Mouse (Mus musculus) Patski (cell line): Measurements from ENCODE around the gene Tatdn2. TPM values are rescaled to one million over a fixed set of nuclear protein-coding genes. Genes with fewer than 3 reads are reported as not detected.

Experiments used
- ATAC-seq: fragments of 100-300 bp; one replicate; pipeline ENCODE4 v1.8.0; 2021
- CTCF ChIA-PET: fragments of 350-600 bp; sonication (Branson Sonifier 250); formaldehyde crosslinking; loops from one replicate; lab custom pipeline; 2022; ENCODE audit warnings: inconsistent platforms; lab: Charles Lee
- POLR2A ChIA-PET: fragments of 350-600 bp; sonication (Branson Sonifier 250); formaldehyde crosslinking; loops from one replicate; lab custom pipeline; 2022; ENCODE audit warnings: antibody characterized with exemption, inconsistent platforms; lab: Charles Lee
- DNase-seq: peaks from one replicate; pipeline ENCODE4 v3.0.0-alpha.2; 2011; ENCODE audit warnings: low read depth, low spot score
- H3K27me3 ChIP-seq: fragments of 371-371 bp; one replicate; pipeline ENCODE4 v1.5.1; 2021
- CTCF ChIP-seq: fragments of 100-300 bp; IDR thresholded peaks from one replicate; pipeline ENCODE4 v1.5.1; 2021
- in situ Hi-C: fragments of 300-500 bp; cut with MboI; formaldehyde crosslinking; loops from 3 replicates; pipeline ENCODE4 v1.11.1; 2018; ENCODE audit warnings: low pct_unique_long_range_greater_than_20kb, mixed read lengths
- polyA plus RNA-seq: library from polyadenylated mRNA; unstranded; gene quantifications from one replicate; pipeline ENCODE4 v1.2.3, GENCODE M21; 2021

The Tatdn2 gene
- polyA plus RNA-seq, 1 experiment from 2014 or later, result 56.3 TPM

GRCm38 (mm10) chr6:113714276-113714675, 17.4 kb downstream of the Tatdn2 start:
- POLR2A ChIA-PET, result no interaction called here
- no peaks in the 10 kb centered on the region for H3K27me3 ChIP-seq
- no peak for ATAC-seq
- no peak for TF ChIP-seq CTCF
- CTCF ChIA-PET, result interaction anchor here (1.2 to 2.5 kb wide), 2 partner anchors 9 to 75 kb away, joined by 3 to 9 read pairs; partner anchors contain the start of gene Irak2
- no peak for DNase-seq
- in situ Hi-C loops, result no loop called here

GRCm38 (mm10) chr6:113714797-113715196, 17.9 kb downstream of the Tatdn2 start:
- DNase-seq, result no peak
- ChIA-PET CTCF (interaction anchor here (1.2 to 2.5 kb wide), 2 partner anchors 10 to 76 kb away, joined by 3 to 9 read pairs; partner anchors contain the start of gene Irak2), POLR2A (no interaction called here)
- in situ Hi-C loops, result no loop called here
- TF ChIP-seq CTCF, result no peak
- ATAC-seq, result no peak
- no peaks in the 10 kb centered on the region for H3K27me3 ChIP-seq

GRCm38 (mm10) chr6:113717541-113717940, 20.7 kb downstream of the Tatdn2 start:
- no peak for DNase-seq
- ChIA-PET POLR2A (no interaction called here), CTCF (interaction anchor here (1.1 kb wide), 1 partner anchor 15 kb away, joined by 3 read pairs; no protein-coding TSS in a partner anchor)
- H3K27me3 ChIP-seq, result no peaks in the 10 kb centered on the region
- TF ChIP-seq CTCF, result no peak
- in situ Hi-C loops, result no loop called here
- ATAC-seq, result no peak

- POLR2A ChIA-PET, result interaction anchor here (1.0 to 1.6 kb wide), 2 partner anchors 9 to 12 kb away, joined by 3 to 4 read pairs; no protein-coding TSS in a partner anchor
- ATAC-seq (no peak), DNase-seq (no peak)
- CTCF ChIA-PET, result interaction anchor here (1.5 to 2.2 kb wide), 3 partner anchors 8 to 29 kb away, joined by 3 to 8 read pairs (median 5); no protein-coding TSS in a partner anchor
- in situ Hi-C loops, result no loop called here
- no peaks in the 10 kb centered on the region for H3K27me3 ChIP-seq
- TF ChIP-seq CTCF, result no peak
Measured at GRCm38 (mm10) chr6:113719878-113720277, 23.0 kb downstream of the Tatdn2 start, which contains the start of gene Ghrl. TSS of gene Ghrl (minus strand) at chr6:113719880.

GRCm38 (mm10) chr6:113721061-113721460, 24.2 kb downstream of the Tatdn2 start:
- in situ Hi-C loops, result no loop called here
- no peak for ATAC-seq
- CTCF ChIA-PET, result interaction anchor here (0.6 kb wide), 1 partner anchor 1365 kb away, joined by 3 read pairs; no protein-coding TSS in a partner anchor
- POLR2A ChIA-PET, result no interaction called here
- no peak for DNase-seq
- no peak for TF ChIP-seq CTCF
- H3K27me3 ChIP-seq, result no peaks in the 10 kb centered on the region

- H3K27me3 ChIP-seq, result no peaks in the 10 kb centered on the region
- ChIA-PET CTCF (interaction anchor here (1.0 kb wide), 1 partner anchor 9 kb away, joined by 5 read pairs; the partner anchor contains the start of gene Ghrl), POLR2A (no interaction called here)
- in situ Hi-C loops, result no loop called here
- ATAC-seq, result no peak
- no peak for DNase-seq
- no peak for TF ChIP-seq CTCF
Measured at GRCm38 (mm10) chr6:113728181-113728580, 31.3 kb downstream of the Tatdn2 start.

GRCm38 (mm10) chr6:113731296-113731695, 34.4 kb downstream of the Tatdn2 start:
- H3K27me3 ChIP-seq, result no peaks in the 10 kb centered on the region
- TF ChIP-seq CTCF, result no peak
- ATAC-seq (no peak), DNase-seq (no peak)
- CTCF ChIA-PET, result interaction anchor here (1.1 kb wide), 1 partner anchor 9 kb away, joined by 3 read pairs; the partner anchor contains the start of gene Sec13
- in situ Hi-C loops, result no loop called here
- POLR2A ChIA-PET, result no interaction called here

- POLR2A ChIA-PET, result interaction anchor here (1.0 kb wide), 1 partner anchor 46 kb away, joined by 4 read pairs; no protein-coding TSS in a partner anchor
- in situ Hi-C loops, result no loop called here
- no peak for DNase-seq
- no peak for TF ChIP-seq CTCF
- no peak for ATAC-seq
- CTCF ChIA-PET, result no interaction called here
- H3K27me3 ChIP-seq, result peaks cover 5% of the 10 kb centered on the region
Measured at GRCm38 (mm10) chr6:113737318-113738046, 40.6 kb downstream of the Tatdn2 start.

GRCm38 (mm10) chr6:113740236-113741217, 43.7 kb downstream of the Tatdn2 start, which contains the start of gene Sec13:
TSS of gene Sec13 (minus strand) at chr6:113740743.
- DNase-seq (peak; percentile 31), ATAC-seq (peak; percentile 76)
- CTCF ChIA-PET, result interaction anchor here (1.2 kb wide), 1 partner anchor 10 kb away, joined by 3 read pairs; no protein-coding TSS in a partner anchor
- POLR2A ChIA-PET, result no interaction called here
- no peak for TF ChIP-seq CTCF
- H3K27me3 ChIP-seq, result peaks cover 30% of the 10 kb centered on the region
- in situ Hi-C loops, result no loop called here

GRCm38 (mm10) chr6:113741425-113741824, 44.6 kb downstream of the Tatdn2 start:
- in situ Hi-C loops, result no loop called here
- CTCF ChIA-PET, result no interaction called here
- ATAC-seq, result no peak
- DNase-seq, result no peak
- POLR2A ChIA-PET, result no interaction called here
- TF ChIP-seq CTCF, result no peak
- H3K27me3 ChIP-seq, result peaks cover 37% of the 10 kb centered on the region
